ENCODE assay signal across 8 mouse cellular contexts in the genomic region with DNA sequence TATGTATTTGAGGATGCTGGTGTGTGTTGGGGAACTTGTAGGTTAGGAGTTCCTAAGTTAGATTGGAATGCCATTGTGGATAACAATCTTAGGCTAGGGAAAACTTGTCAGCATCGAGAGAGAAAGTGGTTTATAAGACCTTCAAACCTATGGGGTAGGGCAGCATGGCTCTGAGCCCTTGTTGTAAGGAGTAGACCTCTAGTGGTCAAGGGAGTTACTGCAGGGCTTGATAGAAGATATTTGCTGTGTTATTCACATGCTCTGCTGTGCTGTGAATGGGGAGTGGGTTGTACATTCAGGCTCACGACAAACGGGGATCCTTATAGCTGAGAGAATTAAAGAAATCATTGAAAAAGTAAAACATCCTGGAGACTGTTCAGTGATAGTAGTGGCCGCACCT. TPM values are rescaled to one million over a fixed set of nuclear protein-coding genes. Genes with fewer than 3 reads are reported as not detected.
DNase-seq lines count a peak whose midpoint lies in the region; ATAC-seq and TF ChIP-seq lines count a peak whose summit lies in the region.
"Had no signal": no experiment of that assay in that cellular context is flagged by ENCODE, and none has a peak within 500 bp of the region (broad histone marks: within the 10 kb centered on the region; RNA-seq: fewer than 3 reads in every experiment).

No protein-coding gene starts in this region.

- no peaks in the 10 kb centered on the region for H3K36me3 ChIP-seq in intestine, postnatal 0 days (ENCODE audit: control insufficient read depth, insufficient read depth)
- no peaks in the 10 kb centered on the region for H3K36me3 ChIP-seq in intestine, embryonic 16.5 days (ENCODE audit: control insufficient read depth, insufficient read depth, low read length)

- peak; percentile 80 for DNase-seq in ES-CJ7 (ENCODE audit: low read depth, low spot score)
- DNase-seq in adrenal gland, postnatal 14 days: peak; percentile 75
- DNase-seq in fibroblast of lung, adult 2 months (ENCODE audit: low read depth): peak; percentile 18
- DNase-seq in layer of hippocampus, postnatal 10 days (ENCODE audit: low spot score in 2 of 2): peak; percentile 40 to 58
- DNase-seq in retina, postnatal 7 days (ENCODE audit: low read depth, low spot score): peak; percentile 47

- no peak overlapping the region for H3K4me2 ChIP-seq in intestine, postnatal 0 days (replicated peaks; ENCODE audit: low read depth)
- no peak overlapping the region for H3K4me2 ChIP-seq in intestine, embryonic 16.5 days (ENCODE audit: low read depth, low read length)

- H3K4me3 ChIP-seq in intestine, postnatal 0 days (ENCODE audit: low read depth, low read length): no peak overlapping the region
- H3K4me3 ChIP-seq in intestine, embryonic 16.5 days (ENCODE audit: low read length): no peak overlapping the region

- peak; percentile 84 for TF ChIP-seq CTCF in intestine, postnatal 0 days (IDR thresholded peaks at IDR 0.05; ENCODE audit: low read depth)

- no peak overlapping the region for H3K27ac ChIP-seq in intestine, postnatal 0 days (ENCODE audit: low read depth, low read length)
- H3K27ac ChIP-seq in intestine, embryonic 16.5 days (ENCODE audit: low read length): no peak overlapping the region
- H3K27ac ChIP-seq: macrophage had no signal

- no peak overlapping the region for H3K9ac ChIP-seq in intestine, postnatal 0 days (ENCODE audit: low read depth, low read length)
- no peak overlapping the region for H3K9ac ChIP-seq in intestine, embryonic 16.5 days (ENCODE audit: low read depth, low read length)

- no peaks in the 10 kb centered on the region for H3K4me1 ChIP-seq in intestine, postnatal 0 days (replicated peaks; ENCODE audit: control insufficient read depth, insufficient read depth, low read length)
- H3K4me1 ChIP-seq in intestine, embryonic 16.5 days (ENCODE audit: control insufficient read depth, insufficient read depth, low read length): no peaks in the 10 kb centered on the region

- no peak for ATAC-seq in intestine, postnatal 0 days
- ATAC-seq in intestine, embryonic 16.5 days: no peak

- 34% methylated on average over 4 of the region's 4 CpGs for WGBS in intestine, postnatal 0 days
- 39% methylated on average over 4 of the region's 4 CpGs for WGBS in intestine, embryonic 16.5 days

- no peaks in the 10 kb centered on the region for H3K9me3 ChIP-seq in intestine, postnatal 0 days (ENCODE audit: control insufficient read depth)
- H3K9me3 ChIP-seq in intestine, embryonic 16.5 days (ENCODE audit: control insufficient read depth, low read length): no peaks in the 10 kb centered on the region

- no peaks in the 10 kb centered on the region for H3K27me3 ChIP-seq in intestine, postnatal 0 days (replicated peaks; ENCODE audit: control insufficient read depth, insufficient read depth, low read length)
- no peaks in the 10 kb centered on the region for H3K27me3 ChIP-seq in intestine, embryonic 16.5 days (replicated peaks; ENCODE audit: control insufficient read depth, insufficient read depth, low read length)

RNA-seq across cellular contexts. Expression of a gene that starts 35.8 kb away (rescaled TPM):
- 4.7 and 6.1 TPM in 2 replicates for polyA plus RNA-seq in intestine, postnatal 0 days (2015; fragmentation: Nextera tagmentation; extraction: Ambion mirVana)
- 4.0 and 4.5 TPM in 2 replicates for polyA plus RNA-seq in intestine, embryonic 16.5 days (2015; fragmentation: Nextera tagmentation; extraction: Ambion mirVana)
- total RNA-seq in adrenal gland, postnatal 14 days (2021): 50.1 and 56.5 TPM in 2 replicates
- 10 to 100 TPM; 22.9 to 23.2 TPM for total RNA-seq in layer of hippocampus, postnatal 10 days (2021)

Comparison
In these comparisons a context has a peak if more than half of its experiments do, and no peak if none do; other contexts are left out.
1. DNase-seq: peak in every context shown above with its lines; median percentile 80 in ES-CJ7; 75 in adrenal gland, postnatal 14 days; 49 in layer of hippocampus, postnatal 10 days; 47 in retina, postnatal 7 days; 18 in fibroblast of lung, adult 2 months.